Mouse (Mus musculus) mature B cell (primary cell): ENCODE measurements around the gene Fance.
"Not testable (repeated sequence)": the region's sequence is repeated elsewhere in the genome, so short reads cannot be mapped to it uniquely, and the experiment has no call there.

Source experiments
- in situ Hi-C: fragments of 300-500 bp; cut with MboI; formaldehyde crosslinking; loops from 2 replicates; pipeline ENCODE4 v1.14.3; 2019

The Fance gene

DNA sequence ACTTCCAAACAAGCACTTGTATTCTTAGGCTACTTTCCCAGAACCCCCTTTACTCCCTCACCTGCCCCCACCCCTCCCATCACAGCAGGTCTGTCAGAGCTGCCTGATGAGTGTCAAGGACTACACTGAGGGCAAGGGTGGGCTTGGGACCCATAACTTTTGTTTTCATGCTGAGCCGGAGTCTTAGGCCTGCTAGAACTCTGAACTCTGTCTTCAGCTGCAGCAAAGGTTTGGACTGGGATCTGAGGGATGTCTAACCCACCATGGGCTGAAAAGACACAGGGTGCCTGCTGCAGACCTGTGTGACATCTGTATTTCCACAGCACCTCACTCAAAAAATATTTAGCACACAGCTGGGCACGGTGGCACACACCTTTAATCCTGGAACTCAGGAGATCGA, 13.6 kb downstream of the Fance start:
- in situ Hi-C loops: no loop called here

DNA sequence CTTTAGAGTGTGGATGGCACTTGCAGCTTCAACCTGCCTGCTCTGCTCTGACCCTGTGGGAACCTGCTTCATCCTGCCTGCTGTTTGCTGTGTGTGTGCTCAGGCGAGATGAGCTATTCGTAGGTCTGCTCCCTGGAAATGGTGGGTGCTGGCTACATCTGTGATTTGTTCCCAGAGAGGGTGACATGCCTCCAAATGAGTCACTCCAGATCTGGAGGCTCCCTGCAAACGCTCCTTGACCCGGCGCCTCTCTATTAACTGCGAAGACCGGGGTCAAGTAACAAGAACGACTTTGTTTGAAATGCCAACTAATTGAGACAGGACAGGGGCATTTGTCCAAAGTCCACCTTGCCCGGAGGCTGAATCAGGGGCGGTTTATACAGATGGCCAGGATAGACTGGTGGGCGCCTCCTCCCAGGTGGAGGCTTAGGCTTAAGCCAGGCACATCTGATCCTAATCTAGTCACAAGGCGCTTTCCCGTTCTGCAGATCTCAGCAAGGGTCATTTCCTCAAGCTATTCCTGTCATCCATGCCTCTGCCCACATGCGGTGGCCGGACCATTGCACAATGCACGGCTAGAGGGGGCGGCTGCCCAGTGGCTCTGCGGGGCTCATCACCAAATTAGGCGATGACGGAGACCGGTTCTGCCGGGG, 14.5 kb downstream of the Fance start:
- in situ Hi-C loops: no loop called here

DNA sequence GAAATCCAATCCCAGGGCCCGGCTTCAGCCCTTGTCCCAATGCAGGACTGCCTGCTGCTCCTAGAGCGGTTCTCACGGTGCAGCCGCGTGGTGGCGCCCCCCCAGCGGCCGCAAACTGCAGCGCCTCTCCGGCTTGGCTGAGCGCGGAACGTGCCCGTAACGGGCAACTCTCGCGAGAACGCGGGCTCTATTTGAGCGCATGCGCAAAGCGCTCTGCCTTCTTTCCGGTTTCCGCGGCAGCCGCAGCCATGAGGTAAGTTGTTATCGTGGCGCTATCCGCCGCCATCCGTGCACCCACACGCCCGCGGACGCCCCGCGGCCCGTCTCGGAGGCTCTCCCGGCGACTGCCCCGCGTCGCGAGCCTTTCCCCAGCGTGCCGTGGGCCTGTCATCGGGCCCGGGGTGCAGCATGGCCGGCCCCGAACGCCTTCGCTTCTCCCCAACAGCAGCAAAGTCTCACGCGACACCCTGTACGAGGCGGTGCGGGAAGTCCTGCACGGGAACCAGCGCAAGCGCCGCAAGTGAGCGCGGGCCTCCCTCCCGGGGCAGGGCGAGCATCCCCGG, 15.1 kb downstream of the Fance start, which contains the start of gene Rpl10a:
Gene Rpl10a (plus strand): TSS at position 106 of the 563 bp plus-strand sequence.
- in situ Hi-C loops: no loop called here

DNA sequence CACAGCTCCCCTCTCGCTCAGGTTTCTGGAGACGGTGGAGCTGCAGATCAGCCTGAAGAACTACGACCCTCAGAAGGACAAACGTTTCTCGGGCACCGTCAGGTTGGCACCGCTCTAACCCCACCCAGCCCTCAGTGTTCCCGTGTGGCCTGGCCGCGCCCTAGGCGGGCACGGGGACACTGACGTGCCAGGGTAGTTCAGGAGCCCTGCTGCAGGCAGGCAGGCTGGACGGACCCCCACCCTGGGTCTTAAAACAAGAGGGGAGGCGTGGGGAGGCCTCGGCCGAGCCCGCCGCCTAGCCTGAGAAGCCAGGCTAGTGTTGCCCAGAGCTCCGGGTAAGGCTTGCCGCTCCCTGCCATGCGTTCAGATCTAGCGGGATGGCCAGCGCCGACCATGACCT, 15.6 kb downstream of the Fance start:
- in situ Hi-C loops: no loop called here

DNA sequence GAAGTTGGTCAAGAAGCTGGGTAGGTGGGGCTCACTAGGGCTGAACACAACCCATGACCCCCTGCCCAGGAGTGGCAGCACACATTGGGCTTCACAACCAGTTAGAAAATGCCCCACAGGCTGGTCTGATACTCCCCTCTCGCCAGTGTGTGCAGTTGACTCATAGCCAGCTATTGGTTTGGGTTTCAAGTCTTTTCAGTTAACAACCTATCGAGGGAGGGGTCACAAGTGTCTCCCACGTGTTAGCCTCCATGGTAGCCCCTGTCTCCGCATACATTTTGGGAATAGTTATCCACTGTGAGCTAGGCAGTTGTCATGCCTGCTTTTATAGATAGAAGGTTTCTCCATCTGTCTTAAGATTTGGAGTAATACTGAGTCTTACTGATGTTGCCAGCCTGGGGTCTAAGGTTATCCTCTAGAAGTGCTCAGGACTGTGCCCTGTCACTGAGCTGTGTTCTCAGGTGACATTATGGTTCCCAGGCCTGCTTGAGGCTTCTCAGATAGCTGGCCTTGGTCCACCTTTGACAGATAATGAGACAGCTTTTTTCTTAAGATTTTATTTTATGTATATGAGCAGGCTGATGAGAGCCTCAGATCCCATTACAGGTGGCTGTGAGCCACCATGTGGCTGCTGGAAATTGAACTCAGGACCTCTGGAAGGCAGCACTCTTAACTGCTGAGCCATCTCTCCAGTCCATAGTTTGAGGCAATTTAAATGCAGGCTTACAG, 16.3 kb downstream of the Fance start:
- in situ Hi-C loops: no loop called here

DNA sequence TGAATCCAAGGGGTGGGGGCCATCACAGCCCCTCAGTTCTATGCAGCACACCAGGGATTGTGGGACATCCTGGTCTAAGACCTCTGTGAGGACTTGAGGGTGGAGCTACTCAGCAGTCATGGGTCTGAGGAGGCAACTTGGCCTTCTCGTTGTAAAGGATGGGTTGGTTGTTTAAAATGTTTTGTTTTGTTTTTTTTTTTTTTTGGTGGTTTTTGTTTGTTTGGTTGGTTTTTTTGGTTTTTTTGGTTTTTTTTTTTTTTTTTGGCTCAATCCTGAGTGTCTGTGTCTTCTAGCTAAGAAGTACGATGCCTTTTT, 16.9 kb downstream of the Fance start:
- in situ Hi-C loops: no loop called here

DNA sequence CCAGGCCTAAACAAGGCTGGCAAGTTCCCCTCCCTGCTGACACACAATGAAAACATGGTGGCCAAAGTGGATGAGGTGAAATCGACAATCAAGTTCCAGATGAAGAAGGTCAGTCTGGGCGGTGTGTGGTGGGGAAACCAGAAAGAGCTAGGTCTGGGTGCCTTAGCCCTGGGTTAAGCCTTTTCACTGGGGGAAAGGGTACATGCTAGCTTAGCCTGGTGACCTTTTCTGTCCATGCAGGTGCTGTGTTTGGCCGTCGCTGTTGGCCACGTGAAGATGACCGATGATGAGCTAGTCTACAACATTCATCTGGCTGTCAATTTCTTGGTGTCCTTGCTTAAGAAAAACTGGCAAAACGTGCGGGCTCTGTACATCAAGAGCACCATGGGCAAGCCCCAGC, 17.3 kb downstream of the Fance start:
- in situ Hi-C loops: not testable (repeated sequence)

DNA sequence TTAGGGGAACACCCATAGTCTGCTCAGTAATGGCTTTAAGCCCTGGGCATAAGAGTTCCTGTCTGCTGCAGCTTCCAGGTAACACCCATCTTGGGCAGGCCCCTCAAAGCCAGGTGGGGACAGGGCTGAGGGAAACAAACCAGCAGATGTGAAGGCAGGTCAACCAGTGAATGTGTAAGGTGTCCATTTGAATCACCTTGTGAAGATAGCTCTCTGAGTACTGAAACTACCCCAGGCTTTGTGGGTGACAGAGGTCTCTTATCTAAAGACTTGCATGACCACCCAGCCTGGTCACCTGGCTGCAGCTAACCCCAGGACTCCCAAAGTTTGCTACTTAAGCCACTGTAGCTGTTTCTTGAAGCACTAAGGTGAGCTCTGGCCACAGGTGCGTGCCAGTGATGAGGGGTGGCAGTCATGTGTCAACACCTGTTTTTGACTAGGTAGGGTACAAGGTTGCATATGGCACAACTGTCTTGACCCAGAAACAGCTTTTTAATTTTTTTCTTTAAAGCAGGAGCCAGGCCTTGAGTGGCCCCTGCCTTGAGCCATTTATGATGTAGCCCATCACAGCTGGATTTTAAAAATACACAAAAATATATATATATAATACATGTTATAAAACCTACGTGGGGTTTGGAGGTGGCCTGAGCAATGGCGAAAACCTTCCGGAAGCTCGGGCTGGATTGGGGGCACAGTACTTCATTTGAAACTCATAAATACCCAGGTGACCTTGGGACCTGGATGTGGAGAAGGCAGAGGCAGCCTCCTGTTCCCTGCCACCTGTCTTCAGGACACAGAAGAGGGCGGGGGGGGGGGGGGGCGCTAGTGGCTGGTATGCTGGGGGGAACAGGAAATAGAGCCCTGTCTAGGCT, 18.2 kb downstream of the Fance start:
- in situ Hi-C loops: no loop called here

DNA sequence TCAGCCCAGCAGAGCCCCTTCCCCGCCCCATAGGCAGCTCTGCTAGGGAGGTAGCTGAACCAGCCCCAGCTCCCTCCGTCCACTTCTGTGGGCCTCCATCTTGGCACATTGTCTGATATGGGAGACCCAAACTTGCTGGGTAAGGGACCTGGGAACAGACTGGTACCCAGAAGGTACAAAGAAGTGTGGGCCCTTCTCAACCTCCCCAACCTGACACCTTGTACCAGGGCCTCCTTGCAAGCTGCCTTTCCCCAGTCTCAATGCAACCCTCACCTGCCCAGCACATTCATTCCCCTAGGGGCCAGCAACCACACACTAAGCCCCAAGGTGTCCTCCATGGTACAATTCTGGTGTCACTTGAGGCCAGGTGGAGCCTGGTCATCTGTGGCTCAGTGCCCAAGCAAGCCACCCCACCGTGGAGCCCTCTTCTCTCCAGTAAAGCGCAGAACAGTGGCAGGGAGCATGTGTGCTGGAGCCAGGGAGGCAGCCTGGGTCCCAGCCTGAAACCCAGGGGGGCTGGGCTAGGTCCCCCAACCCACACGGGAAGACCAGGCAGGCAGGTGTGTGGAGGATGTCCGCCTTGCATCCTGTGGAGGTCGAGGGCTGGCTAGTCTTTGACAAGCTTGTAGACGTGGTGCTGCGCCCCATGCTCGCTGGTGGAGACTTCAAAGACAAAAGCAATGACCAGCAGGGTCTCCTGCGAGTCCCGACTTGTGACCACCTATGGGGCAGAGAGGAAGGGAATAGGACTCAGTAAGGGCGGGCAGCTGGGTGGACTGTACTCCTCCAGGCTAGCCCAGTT, 19.0 kb downstream of the Fance start:
- in situ Hi-C loops: no loop called here

DNA sequence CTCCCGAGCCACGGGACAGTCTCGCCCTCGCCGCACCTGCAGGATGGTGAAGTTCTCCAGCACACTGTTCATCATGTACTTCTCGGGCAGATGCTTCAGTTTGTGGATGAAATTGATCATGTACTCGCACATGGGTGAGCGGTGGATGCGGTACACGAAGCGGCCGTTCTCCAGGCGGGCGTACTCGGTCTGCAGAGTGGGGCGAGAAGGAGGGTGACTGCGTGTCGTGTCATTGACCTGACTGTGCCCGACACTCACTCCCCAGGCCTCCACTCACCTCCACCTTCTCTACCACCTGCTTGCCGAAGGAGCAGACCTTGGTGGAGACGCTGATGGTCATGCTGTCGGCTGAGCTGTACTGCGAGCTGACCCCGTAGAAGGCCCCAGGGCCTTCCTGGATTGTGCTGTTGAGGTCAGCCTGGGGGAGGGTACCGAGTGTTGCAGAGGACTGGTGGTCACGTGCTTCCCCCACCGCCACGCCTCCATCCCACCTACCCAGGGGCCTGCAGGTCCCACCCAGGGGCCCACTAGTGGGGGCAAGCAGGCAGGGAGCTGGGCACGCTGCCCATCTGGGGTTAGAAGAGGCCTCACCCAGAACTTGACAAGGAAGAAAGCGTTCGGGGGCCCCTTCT, 19.7 kb downstream of the Fance start:
- in situ Hi-C loops: no loop called here

DNA sequence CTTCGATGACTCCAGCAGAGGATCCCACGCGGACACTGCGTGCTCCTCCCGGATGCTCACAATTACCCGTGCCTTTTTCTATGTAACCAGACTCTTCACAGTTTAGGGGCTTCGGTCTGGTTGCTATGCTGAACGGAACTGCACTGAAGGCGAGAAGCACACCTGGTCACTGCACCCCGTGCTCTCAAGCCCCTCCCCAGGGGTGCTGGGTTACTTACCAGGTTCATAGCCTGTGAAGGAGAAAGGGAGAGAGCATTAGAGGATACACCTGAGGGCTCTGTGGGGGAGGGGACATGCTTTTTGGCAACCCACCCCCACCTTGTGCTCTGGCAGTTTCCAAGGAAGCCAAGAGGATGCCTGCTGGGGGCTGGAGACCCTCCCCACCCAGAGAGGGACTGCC, 21.9 kb downstream of the Fance start:
- in situ Hi-C loops: no loop called here

DNA sequence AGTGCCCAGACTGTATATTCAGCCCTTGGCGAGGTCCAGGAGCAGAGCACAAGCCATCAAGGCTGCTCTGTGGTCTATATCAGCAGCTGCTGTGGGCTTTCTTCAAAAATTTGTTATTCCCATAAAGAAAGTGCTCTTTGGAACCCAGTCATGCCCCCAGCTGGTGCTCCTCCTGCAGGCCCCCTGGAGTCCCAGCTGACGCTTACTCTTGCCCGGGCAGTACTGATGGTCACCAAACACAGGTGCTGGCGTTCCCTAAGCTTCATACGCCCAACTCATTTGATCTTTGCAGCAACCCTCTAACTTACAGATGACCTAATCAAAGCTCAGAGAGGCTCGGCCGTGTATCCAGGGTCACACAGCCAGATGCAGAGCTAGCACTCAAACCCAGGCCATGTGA, 24.2 kb downstream of the Fance start:
- in situ Hi-C loops: no loop called here

DNA sequence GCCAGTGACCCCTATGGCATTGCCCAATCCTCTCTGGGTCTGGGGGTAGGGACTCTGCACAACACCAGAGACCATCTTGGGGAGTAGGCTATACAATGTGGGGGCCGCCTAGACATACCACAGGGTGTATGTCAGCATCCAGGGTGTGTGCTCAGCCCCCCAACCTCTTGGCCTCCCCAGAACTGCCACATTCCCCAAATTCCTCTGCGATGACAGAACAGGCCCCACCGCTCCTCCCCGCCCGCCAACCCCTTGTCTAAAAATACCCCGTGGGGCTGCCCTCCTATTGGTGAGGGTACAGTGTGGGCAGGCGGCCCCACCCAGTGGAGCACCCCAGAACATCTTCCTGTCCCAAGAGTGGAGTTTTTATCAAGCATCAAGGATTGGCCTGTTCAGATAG, 27.3 kb downstream of the Fance start:
- in situ Hi-C loops: no loop called here

DNA sequence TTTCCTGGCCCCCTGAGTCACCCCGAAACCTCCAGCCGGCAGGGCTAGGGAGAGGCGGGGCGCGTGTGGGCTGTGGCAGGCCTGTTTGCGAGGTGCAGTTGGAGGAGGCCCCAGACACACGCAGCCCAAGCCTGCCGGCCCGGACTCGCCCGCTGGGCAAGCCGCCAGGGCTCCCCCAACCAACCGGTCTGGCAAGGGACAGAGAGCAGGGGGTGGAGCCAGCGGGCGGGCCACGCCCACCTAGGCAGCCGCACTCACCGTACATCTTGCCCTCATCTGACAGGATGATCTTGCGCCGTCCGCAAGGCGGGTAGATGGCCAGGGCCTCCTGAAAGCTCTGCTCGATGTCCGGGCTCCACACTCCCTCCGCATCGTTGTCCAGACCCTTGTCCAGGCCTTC, 27.8 kb downstream of the Fance start:
- in situ Hi-C loops: no loop called here

DNA sequence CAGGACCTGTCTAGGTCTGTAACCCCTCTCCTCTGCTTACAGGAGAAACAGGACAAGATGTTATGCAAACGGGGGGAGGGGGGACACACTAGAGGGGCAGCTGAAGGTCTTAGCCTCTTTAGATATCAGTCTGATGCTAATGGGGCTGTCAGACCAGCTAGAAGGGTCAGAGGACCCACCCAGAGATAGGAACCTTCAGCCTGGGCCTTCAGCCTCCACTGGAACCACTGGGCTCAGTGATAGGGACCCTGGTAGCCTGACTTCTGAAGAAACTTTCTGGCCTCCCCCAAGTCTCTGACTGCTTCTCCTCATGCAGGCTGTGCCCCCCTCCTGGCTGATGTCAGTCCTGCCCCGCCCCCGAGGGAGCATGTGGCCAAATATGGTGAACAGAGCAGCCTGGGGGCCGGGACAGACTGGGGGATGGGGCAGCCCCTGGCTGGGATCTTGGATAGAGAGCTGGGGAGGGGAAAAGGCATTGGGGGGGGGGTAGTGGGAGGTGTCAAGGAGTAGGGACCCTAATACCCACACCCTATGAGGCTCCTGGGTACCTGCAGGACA, 30.8 kb downstream of the Fance start:
- in situ Hi-C loops: no loop called here

DNA sequence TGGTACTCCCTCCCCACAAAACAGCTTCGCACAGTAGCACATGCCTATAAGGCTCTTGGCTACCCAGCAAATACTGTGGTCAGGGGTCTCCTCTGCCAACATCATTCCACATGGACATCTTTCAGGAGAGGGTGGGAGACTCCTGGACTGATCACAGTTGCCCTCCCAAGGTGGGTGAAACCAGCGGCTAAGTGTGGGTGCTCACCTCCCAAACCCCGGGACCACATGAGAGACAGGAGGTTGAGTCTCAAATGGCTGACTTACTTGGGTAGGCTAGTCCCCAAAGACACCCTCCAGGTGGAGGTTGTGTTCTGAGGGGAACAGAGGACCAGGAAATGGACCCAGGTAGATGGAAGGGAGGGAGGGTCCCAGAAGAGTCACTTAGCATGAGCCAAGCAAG, 31.4 kb downstream of the Fance start:
- in situ Hi-C loops: no loop called here

DNA sequence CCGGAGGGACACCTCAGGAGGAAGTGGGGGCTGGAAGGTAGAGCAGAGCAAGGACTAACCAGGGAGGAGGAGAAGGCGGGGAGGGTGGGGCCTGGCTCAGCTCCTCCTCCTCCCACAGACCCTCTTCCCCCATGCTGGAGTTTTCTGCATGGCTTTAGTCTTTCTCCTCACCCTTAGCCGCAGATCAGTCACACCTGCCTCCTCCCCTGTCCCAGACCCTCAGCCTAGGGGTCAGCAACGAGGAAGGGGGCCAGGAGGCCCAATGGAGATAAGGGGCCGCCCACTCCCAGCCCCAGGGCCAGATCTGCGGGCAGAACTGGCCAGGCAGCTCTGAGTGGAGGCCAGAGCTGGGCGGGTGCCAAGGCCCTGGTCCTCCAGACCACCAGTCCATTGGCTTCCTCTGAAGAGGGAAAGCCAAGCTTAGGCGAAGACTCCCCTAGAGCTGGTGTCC, 32.0 kb downstream of the Fance start:
- in situ Hi-C loops: no loop called here

DNA sequence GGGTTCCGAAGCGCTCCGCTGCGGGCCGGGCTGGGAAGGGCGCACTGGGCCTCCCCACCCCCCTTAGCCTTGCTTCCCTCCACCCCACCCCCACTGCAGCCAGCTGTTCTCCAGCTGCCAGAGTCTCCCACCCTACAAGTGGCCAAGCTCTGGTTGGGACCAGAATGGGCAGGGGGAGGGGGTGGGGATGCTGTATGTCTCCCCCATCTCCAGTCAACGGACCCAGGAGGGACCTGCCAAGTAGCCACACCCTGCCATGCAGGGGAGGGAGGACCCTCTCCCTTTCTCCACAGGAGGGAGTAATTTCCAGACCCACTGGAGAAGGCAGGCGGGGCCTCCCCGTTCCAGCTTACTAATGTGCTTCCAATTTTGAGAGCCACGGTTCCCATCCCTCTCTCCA, 32.6 kb downstream of the Fance start:
- in situ Hi-C loops: no loop called here

DNA sequence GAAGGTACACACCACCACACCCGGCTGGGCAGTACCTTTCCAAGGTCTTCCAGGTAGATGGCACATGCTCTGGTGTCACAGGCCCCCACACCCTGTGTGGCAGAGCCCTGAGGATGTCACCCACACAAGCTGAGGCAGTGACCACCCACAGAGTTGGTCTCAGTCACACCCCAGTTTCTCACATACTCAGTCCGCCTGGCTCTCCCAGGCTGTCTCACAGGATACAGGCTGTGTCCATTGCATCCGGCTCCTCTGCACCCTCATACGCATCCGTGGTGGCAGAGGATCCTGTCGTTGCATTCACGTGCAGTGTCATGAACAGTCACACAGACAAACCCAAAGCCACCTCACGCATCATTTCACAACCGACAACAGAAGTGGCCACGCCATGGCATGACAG, 34.0 kb downstream of the Fance start:
- in situ Hi-C loops: no loop called here

DNA sequence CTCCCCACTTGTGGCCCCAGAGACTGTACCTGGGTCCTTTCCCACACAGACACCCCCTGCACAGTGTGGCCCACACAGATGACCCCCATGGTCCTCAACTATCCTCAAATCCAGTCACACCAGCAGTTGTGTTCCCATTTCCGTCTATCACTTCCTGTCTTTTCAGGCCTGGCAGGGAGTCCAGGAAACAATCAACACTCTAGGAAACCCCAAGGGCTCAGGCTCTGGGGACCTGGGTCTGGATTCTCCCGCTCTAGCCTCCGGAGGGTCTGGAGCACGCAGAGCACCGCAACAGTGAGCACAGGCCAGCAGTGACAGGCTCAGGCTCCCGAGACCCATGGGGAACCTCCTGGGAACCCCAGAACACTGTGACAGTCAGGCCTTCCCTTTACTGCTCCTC, 34.9 kb downstream of the Fance start:
- in situ Hi-C loops: no loop called here
